Mouse (Mus musculus) ES-E14 (cell line): Measurements from ENCODE around the gene Draxin.

ENCODE experiments used
- CHD2 ChIP-seq: IDR thresholded peaks from 2 replicates; pipeline ENCODE4 v1.6.1; 2014; ENCODE audit warnings: mild to moderate bottlenecking, low read depth, low read length, inconsistent platforms
- HCFC1 ChIP-seq: IDR thresholded peaks from 2 replicates; pipeline ENCODE4 v1.6.1; 2012; ENCODE audit warnings: low read length, inconsistent platforms, borderline replicate concordance; ENCODE audit not compliant: insufficient read depth
- ZNF384 ChIP-seq: IDR thresholded peaks from 2 replicates; pipeline ENCODE4 v1.6.1; 2012; ENCODE audit warnings: low read depth, low read length, inconsistent platforms

DNA sequence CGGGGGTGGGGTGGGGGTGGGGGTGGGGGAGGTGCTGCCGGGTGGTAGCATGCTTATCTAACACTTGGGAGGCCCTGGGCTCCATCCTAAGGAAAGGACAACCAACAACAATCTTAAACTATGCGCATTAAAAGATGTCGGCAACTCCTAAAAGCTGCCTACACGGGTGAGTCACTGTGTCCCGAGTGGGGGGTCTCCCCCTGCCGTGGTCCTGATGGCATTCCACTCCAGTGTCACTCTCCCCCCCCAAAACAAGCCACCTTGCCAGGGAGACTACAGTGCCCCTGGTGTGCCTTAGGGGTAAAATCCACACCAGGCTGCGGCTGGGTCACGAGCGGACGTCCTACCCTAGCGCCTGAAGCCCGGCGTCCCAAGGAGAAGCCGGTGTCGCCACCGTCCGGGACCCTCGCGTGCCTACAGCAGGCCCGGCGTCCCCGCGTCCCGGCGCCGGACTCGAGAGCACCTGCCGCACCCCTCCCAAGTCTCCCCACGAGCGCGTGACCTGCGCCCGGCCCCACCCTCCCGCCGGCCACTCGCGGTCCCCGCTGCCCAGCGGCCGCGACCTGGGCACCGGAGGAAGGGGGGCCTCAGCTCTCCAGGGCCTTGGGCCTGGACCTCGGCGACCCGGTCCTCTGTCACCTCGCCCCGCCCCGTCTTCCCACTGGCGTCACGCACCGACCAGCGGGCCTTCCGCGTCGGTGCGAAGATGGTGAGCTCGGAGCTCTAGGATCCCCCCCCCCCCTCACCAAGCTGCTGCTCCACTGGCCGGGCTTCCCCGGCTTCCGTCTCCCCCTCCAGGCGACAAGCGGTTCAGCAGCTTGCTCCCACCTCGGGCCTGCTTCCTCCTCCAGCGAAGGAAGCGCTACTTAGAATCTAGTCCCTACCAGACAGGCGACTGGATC is 21.0 kb upstream of the Draxin start, which contains the start of gene Fbxo6:
- TF ChIP-seq ZNF384, result no peak
- TF ChIP-seq CHD2, result no peak
- 0 out of 2 replicates have a peak, but pooled peaks have one; percentile 35 for TF ChIP-seq HCFC1
